Mouse (Mus musculus) intestine, embryonic 16.5 days (tissue): ENCODE measurements around the gene Gm20538. TPM values are rescaled to one million over a fixed set of nuclear protein-coding genes. Genes with fewer than 3 reads are reported as not detected.

Experiments
- ATAC-seq: fragments of 200-750 bp; cut with Nextera tagmentation; 2 replicates; pipeline ENCODE4 v1.8.0; 2017; ENCODE audit warnings: moderate TSS enrichment, moderate library complexity
- H3K27ac ChIP-seq: fragments of 300-500 bp; sonication (generic); 2 replicates; pipeline ENCODE4 v1.5.1; 2014; ENCODE audit warnings: mild to moderate bottlenecking, low read length
- H3K27me3 ChIP-seq: fragments of 300-500 bp; sonication (generic); replicated peaks from 2 replicates; pipeline ENCODE4 v1.6.1; 2014; ENCODE audit warnings: low read length, control low read depth, mixed read lengths; ENCODE audit not compliant: control insufficient read depth, insufficient read depth
- H3K36me3 ChIP-seq: fragments of 300-500 bp; sonication (generic); 2 replicates; pipeline ENCODE4 v1.6.1; 2014; ENCODE audit warnings: low read length, control low read depth; ENCODE audit not compliant: control insufficient read depth, insufficient read depth
- H3K4me1 ChIP-seq: fragments of 300-500 bp; sonication (generic); 2 replicates; pipeline ENCODE4 v1.6.1; 2014; ENCODE audit warnings: low read length, control low read depth, mixed read lengths; ENCODE audit not compliant: control insufficient read depth, insufficient read depth
- H3K4me2 ChIP-seq: fragments of 300-500 bp; sonication (generic); 2 replicates; pipeline ENCODE4 v1.6.1; 2014; ENCODE audit warnings: low read depth, low read length, control low read depth
- H3K4me3 ChIP-seq: fragments of 300-500 bp; sonication (generic); 2 replicates; pipeline ENCODE4 v1.5.1; 2014; ENCODE audit warnings: mild to moderate bottlenecking, low read length
- H3K9ac ChIP-seq: fragments of 300-500 bp; sonication (generic); 2 replicates; pipeline ENCODE4 v1.6.1; 2014; ENCODE audit warnings: low read depth, low read length
- H3K9me3 ChIP-seq: fragments of 300-500 bp; sonication (generic); 2 replicates; pipeline ENCODE4 v1.6.1; 2016; ENCODE audit warnings: low read length, control low read depth; ENCODE audit not compliant: control insufficient read depth
- WGBS: fragments of 180-500 bp; shearing (Covaris S2); extraction: QIAGEN DNeasy Blood & Tissue Kit; methylation state at CpG from one replicate; pipeline ENCODE4 v1.1.7; 2014; 5-methylcytosine and 5-hydroxymethylcytosine counted together
- polyA plus RNA-seq: library from polyadenylated mRNA; unstranded; fragments of >200 nt; fragmentation: Nextera tagmentation; extraction: Ambion mirVana; gene quantifications from 2 replicates; pipeline ENCODE4 v1.2.1, GENCODE M21; 2015

Gene Gm20538
- polyA plus RNA-seq, 1 experiment from 2014 or later, result not detected

DNA sequence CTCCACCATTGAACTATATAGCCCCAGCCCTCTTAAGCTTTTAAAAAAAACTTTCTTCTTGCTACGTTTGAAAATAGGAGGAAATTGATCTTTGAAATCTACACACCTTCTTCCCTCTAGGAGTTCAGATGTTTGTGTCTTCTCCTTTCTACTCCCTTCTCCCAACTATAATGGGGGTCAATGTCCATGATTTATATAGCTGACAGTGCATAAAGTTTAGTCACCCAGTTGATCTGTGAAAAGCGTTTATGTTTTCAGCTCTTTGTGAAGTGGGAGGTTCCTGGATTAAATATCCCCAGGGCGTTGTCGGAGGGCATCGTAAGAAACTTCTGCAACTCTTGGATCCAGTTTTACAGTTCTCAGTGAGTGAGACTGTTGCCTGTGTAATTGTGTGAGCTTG, 52.4 kb downstream of the Gm20538 start:
- WGBS, result 37% methylated on average over 5 of the region's 5 CpGs
- Histone ChIP-seq H3K4me1 (peaks cover 3% of the 10 kb centered on the region; the same call in 1 of the 2 replicates), H3K4me3 (no peak overlapping the region), H3K27me3 (0 out of 2 replicates have a peak, but pooled peaks cover 5% of the 10 kb centered on the region), H3K4me2 (no peak overlapping the region), H3K9me3 (no peaks in the 10 kb centered on the region), H3K9ac (no peak overlapping the region), H3K36me3 (no peaks in the 10 kb centered on the region), H3K27ac (no peak overlapping the region)
- no peak for ATAC-seq

DNA sequence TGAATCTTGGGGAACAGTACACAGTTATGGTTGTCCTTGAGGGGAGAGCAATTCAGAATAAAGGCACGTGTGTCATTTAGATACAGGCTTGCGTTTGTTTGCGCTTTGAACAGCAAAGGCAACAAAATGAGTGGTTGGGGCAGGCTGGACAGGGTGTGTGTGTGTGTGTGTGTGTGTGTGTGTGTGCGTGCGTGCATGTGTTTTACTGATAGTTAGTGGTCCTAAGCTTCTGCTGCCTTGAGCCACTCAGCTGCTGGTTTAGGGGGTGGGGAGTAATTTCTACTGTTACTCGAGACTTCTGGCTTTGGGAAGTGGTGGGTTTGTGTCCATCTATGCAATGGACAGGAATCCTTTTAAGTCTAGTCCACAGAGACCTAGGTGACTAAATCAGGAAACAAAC, 53.7 kb downstream of the Gm20538 start:
- Histone ChIP-seq H3K27ac (no peak overlapping the region), H3K36me3 (no peaks in the 10 kb centered on the region), H3K4me1 (peaks cover 3% of the 10 kb centered on the region; the same call in 1 of the 2 replicates), H3K9ac (no peak overlapping the region), H3K27me3 (peaks cover 10% of the 10 kb centered on the region; the same call in 1 of the 2 replicates), H3K9me3 (no peaks in the 10 kb centered on the region), H3K4me2 (no peak overlapping the region), H3K4me3 (no peak overlapping the region)
- 43% methylated on average over 6 of the region's 6 CpGs for WGBS
- no peak for ATAC-seq

DNA sequence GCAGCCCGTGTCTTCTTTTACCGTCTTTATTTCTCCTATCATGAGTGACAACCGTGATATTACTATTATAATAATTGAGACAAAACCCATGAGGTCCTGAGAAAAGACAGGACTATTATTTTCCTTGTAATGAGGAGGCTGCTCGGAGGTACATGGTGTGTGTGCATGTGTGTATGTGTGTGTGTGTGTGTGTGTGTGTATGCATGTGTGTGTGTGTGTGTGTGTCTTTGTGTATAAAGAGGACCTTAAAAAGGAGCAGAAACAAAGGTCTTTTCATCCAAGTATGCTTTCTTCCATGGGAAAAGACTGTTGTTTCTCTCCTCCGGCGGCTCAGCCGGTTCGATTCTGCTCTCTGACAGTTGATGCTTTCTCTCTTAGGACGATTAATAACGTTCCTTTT, 55.7 kb downstream of the Gm20538 start:
- Histone ChIP-seq H3K9ac (no peak overlapping the region), H3K9me3 (no peaks in the 10 kb centered on the region), H3K27me3 (peaks cover 8% of the 10 kb centered on the region; the same call in 1 of the 2 replicates), H3K36me3 (no peaks in the 10 kb centered on the region), H3K4me3 (no peak overlapping the region), H3K4me1 (peaks cover 3% of the 10 kb centered on the region; the same call in 1 of the 2 replicates), H3K4me2 (no peak overlapping the region), H3K27ac (no peak overlapping the region)
- WGBS, result 73% methylated on average over 10 of the region's 10 CpGs
- no peak for ATAC-seq

DNA sequence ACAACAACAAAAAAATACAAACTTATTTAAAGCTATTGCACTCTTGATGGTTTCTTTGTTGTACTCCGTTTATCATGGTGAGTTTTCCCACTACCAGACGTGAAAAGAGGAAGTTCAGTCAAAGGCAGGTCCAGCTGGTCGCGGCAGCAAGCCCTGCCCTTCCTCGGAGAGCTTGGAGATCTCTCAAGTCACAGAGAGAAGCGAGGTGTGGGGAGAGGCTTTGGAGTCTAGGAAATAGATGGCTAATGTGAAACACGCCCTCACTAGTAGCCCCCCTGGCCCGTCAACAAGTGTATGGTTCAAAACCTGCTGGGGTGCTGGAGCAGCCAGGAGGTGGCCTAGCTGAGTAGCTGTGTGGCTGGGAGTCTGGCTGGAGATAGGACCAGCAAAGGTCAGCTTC, 56.1 kb downstream of the Gm20538 start:
- no peak for ATAC-seq
- H3K4me1 ChIP-seq, result peaks cover 3% of the 10 kb centered on the region; the same call in 1 of the 2 replicates
- H3K27ac ChIP-seq, result no peak overlapping the region
- 54% methylated on average over 8 of the region's 8 CpGs for WGBS
- peaks cover 8% of the 10 kb centered on the region; the same call in 1 of the 2 replicates for H3K27me3 ChIP-seq
- H3K4me2 ChIP-seq, result no peak overlapping the region
- H3K36me3 ChIP-seq, result no peaks in the 10 kb centered on the region
- no peak overlapping the region for H3K4me3 ChIP-seq
- H3K9ac ChIP-seq, result no peak overlapping the region
- no peaks in the 10 kb centered on the region for H3K9me3 ChIP-seq

Other genes starting within 250 kb of the Gm20538 start
- 0.09 and 0.22 TPM in 2 replicates for gene Scd4, start 219.7 kb downstream of the Gm20538 start, polyA plus RNA-seq
- 5.5 and 5.7 TPM in 2 replicates for gene Scd1, start 145.0 kb downstream of the Gm20538 start, polyA plus RNA-seq
- gene Wnt8b, start 59.4 kb downstream of the Gm20538 start, polyA plus RNA-seq, result not detected in 2 replicates
- gene Sec31b, start 7.0 kb downstream of the Gm20538 start, polyA plus RNA-seq, result 0.24 and 0.75 TPM in 2 replicates
- gene Ndufb8, start 2.6 kb upstream of the Gm20538 start, polyA plus RNA-seq, result 650 and 667 TPM in 2 replicates
- 25.7 and 31.3 TPM in 2 replicates for gene Hif1an, start 10.0 kb upstream of the Gm20538 start, polyA plus RNA-seq
- not detected in 2 replicates for gene Pax2, start 203.2 kb upstream of the Gm20538 start, polyA plus RNA-seq